Mouse (Mus musculus): Measurements from ENCODE around the gene Etl4.

GRCm38 (mm10) chr2:19871881-19872280 lies 37.7 kb upstream of the Etl4 start:
- no peak for TF ChIP-seq CTCF (IDR thresholded peaks at IDR 0.05; ENCODE audit: low read depth)
- TF ChIP-seq EP300 (optimal IDR thresholded peaks at IDR 0.05): no peak
